Mouse (Mus musculus) neural tube, embryonic 11.5 days (tissue): ENCODE measurements around the gene Rnasek. TPM values are rescaled to one million over a fixed set of nuclear protein-coding genes. Genes with fewer than 3 reads are reported as not detected.
A peak's percentile ranks its signal among the peaks of the same experiment; 100 is the strongest.

Source experiments
- ATAC-seq: fragments of 200-750 bp; cut with Nextera tagmentation; 2 replicates; pipeline ENCODE4 v1.8.0; 2017; ENCODE audit warnings: moderate number of reproducible peaks, mild to moderate bottlenecking, moderate TSS enrichment, moderate library complexity; ENCODE audit not compliant: insufficient read depth, low FRiP score, low TSS enrichment
- DNase-seq: peaks from one replicate; pipeline ENCODE4 v3.0.0-alpha.2; 2015; ENCODE audit warnings: low spot score
- H3K27ac ChIP-seq: fragments of 300-500 bp; sonication (generic); 2 replicates; pipeline ENCODE4 v1.5.1; 2014; ENCODE audit warnings: low read depth, mild to moderate bottlenecking, low read length
- H3K27me3 ChIP-seq: fragments of 300-500 bp; sonication (generic); 2 replicates; pipeline ENCODE4 v1.6.1; 2014; ENCODE audit warnings: mild to moderate bottlenecking, low read length, mixed read lengths; ENCODE audit not compliant: control insufficient read depth, insufficient read depth
- H3K36me3 ChIP-seq: fragments of 300-500 bp; sonication (generic); 2 replicates; pipeline ENCODE4 v1.6.1; 2014; ENCODE audit warnings: mild to moderate bottlenecking, low read length, moderate library complexity, mixed read lengths; ENCODE audit not compliant: control insufficient read depth, insufficient read depth
- H3K4me1 ChIP-seq: fragments of 300-500 bp; sonication (generic); 2 replicates; pipeline ENCODE4 v1.6.1; 2014; ENCODE audit warnings: low read length, mixed read lengths; ENCODE audit not compliant: control insufficient read depth, insufficient read depth
- H3K4me2 ChIP-seq: fragments of 300-500 bp; sonication (generic); 2 replicates; pipeline ENCODE4 v1.6.1; 2014; ENCODE audit warnings: low read depth, mild to moderate bottlenecking, moderate library complexity
- H3K4me3 ChIP-seq: fragments of 300-500 bp; sonication (generic); 2 replicates; pipeline ENCODE4 v1.5.1; 2014; ENCODE audit warnings: low read depth, low read length
- H3K9ac ChIP-seq: fragments of 300-500 bp; sonication (generic); 2 replicates; pipeline ENCODE4 v1.6.1; 2014; ENCODE audit warnings: mild to moderate bottlenecking, low read length
- H3K9me3 ChIP-seq: fragments of 300-500 bp; sonication (generic); 2 replicates; pipeline ENCODE4 v1.6.1; 2016; ENCODE audit warnings: low read length; ENCODE audit not compliant: control insufficient read depth
- WGBS: fragments of 180-500 bp; shearing (Covaris S2); extraction: QIAGEN DNeasy Blood & Tissue Kit; methylation state at CpG from one replicate; pipeline ENCODE4 v1.1.7; 2014; 5-methylcytosine and 5-hydroxymethylcytosine counted together
- polyA plus RNA-seq: library from polyadenylated mRNA; unstranded; fragments of >200 nt; fragmentation: Nextera tagmentation; extraction: Ambion mirVana; gene quantifications from 2 replicates; pipeline ENCODE4 v1.2.1, GENCODE M21; 2014

The Rnasek gene
- polyA plus RNA-seq, 1 experiment from 2014 or later, result 160 TPM

DNA sequence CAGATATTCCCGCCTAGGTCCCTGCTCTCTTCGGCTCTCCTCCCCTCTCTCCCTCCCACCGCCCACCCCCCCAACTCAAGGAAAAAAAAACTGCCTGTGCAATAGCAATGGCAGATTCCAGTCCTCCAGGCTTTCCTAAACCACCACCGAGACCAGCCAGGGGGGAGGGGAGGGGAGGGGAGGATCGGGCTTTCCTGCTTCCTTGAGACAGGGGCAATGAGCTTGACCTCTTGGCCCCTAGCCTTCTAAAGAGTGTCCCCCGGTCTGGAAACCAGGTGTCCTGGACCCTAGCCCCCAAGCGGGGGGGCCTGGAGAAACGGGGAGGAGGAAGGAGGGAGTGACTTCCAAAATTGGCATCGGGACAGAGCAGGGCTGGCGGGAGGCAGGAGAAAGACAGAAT, 7.1 kb downstream of the Rnasek start:
- peak overlapping the region; percentile 40 for H3K4me2 ChIP-seq
- ATAC-seq, result no peak
- H3K4me1 ChIP-seq, result peaks cover 7% of the 10 kb centered on the region
- H3K9ac ChIP-seq, result peak overlapping the region; percentile 47
- DNase-seq, result peak; percentile 64
- peaks cover 27% of the 10 kb centered on the region for H3K27me3 ChIP-seq
- H3K9me3 ChIP-seq, result no peaks in the 10 kb centered on the region
- peak overlapping the region; percentile 24; the same call in 1 of the 2 replicates for H3K4me3 ChIP-seq
- no peak overlapping the region for H3K27ac ChIP-seq
- 4% methylated on average over 10 of the region's 10 CpGs for WGBS
- H3K36me3 ChIP-seq, result 0 out of 2 replicates have a peak, but pooled peaks cover 4% of the 10 kb centered on the region

DNA sequence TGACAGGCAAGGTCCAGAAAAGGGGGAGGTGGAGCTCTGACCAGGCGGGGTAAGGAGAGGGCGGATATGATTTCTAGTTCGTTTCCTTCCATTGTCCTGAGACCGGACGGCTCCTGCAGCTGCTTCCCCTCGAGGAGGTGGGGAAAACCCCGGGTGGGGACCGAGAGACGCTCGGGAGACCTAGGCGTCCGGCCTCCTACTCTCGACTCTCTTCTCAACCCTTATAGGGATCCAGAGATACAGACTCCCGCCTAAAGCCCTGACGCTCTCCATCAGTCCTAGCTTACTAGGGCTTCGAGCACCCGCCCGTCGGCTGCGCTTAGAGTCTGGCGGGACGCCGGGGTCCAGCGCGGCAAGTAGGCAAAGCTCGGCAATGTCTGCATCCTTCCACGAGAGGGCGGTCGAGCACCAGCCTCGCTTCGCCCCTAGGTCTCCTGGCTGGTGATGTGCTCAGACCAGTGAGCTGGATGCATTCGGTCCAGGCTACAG, 9.4 kb downstream of the Rnasek start:
- Histone ChIP-seq H3K9ac (no peak overlapping the region; the same call in 1 of the 2 replicates), H3K9me3 (no peaks in the 10 kb centered on the region), H3K27me3 (peaks cover 50% of the 10 kb centered on the region), H3K4me1 (peaks cover 5% of the 10 kb centered on the region; the same call in 1 of the 2 replicates), H3K36me3 (0 out of 2 replicates have a peak, but pooled peaks cover 2% of the 10 kb centered on the region), H3K4me3 (peak overlapping the region; percentile 21), H3K4me2 (peak overlapping the region; percentile 26; the same call in 1 of the 2 replicates), H3K27ac (no peak overlapping the region)
- ATAC-seq, result peak; percentile 56
- 1% methylated on average over 30 of the region's 32 CpGs for WGBS
- DNase-seq, result peak; percentile 90

DNA sequence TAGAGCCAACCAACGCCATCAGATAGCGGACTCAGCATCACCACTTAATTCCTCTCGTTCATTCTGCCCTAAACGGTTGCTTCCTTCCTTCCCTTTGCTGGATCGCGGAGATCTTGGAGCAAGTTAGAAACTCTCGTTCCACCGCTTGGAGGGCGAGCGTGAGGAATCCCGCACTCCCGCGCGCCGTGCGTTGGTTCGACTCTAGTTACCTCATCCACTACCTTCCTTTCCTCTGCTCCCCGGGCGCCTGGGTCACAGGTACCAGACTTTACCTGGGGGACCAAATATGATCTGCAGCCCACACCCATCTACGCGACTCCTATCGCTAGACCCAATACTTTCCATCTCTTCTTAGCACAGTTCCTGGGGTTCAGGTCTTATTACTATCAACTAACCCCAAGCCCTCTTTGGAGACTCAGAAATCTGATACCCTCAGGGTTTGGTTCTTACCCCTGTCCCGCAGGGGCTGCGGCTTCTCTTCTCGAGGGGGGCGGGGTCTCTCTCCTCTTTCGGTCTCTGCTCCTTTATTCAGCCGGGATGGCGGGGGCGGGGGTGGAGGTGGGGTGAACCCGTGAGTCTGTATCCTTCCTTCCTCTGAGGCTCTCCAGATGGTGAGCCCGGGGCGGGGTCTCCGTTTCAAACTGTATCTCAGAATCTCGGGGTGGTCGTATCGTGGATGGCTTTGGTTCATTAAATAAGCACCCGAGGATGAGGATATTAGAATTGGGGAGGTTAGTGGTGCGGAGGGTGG, 10.2 kb downstream of the Rnasek start, which contains the start of gene Bcl6b:
Gene Bcl6b, minus strand, starts transcription at position 539 of the 751 bp plus-strand sequence.
- Histone ChIP-seq H3K27ac (no peak within 1 kb of the TSS), H3K4me1 (peaks cover 5% of the 10 kb centered on the region; the same call in 1 of the 2 replicates), H3K9ac (peak within 1 kb of the TSS; percentile 5; the same call in 1 of the 2 replicates), H3K4me2 (peak within 1 kb of the TSS; percentile 39), H3K9me3 (no peaks in the 10 kb centered on the region), H3K36me3 (no peaks in the 10 kb centered on the region), H3K4me3 (peak within 1 kb of the TSS; percentile 21), H3K27me3 (peaks cover 55% of the 10 kb centered on the region)
- ATAC-seq, result no peak
- peak; percentile 42 for DNase-seq
- 3% methylated on average over 39 of the region's 39 CpGs for WGBS

DNA sequence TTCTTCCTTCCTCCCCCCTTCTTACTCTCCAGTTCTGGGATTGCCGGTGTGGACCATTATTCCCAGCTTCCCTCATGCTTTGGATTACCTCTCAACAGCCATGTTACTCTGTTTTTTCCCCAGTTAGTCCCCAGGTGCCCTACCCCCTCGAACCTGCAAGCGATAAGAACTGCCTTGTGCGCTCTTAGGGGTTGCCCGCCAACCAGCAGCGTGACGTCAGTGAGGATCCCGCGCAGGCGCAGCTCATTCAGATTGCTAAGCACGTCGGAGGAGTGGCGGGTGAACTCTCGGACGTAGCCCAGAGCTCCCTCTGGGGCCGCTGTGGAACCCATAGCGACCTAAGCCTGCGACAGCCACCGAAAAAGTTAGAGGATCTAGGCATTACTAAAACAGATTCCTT, 10.8 kb downstream of the Rnasek start:
- Histone ChIP-seq H3K9ac (no peak overlapping the region), H3K27ac (no peak overlapping the region), H3K36me3 (no peaks in the 10 kb centered on the region), H3K4me3 (peak overlapping the region; percentile 21), H3K27me3 (peaks cover 55% of the 10 kb centered on the region), H3K4me2 (peak overlapping the region; percentile 39), H3K9me3 (no peaks in the 10 kb centered on the region), H3K4me1 (peaks cover 5% of the 10 kb centered on the region; the same call in 1 of the 2 replicates)
- no peak for ATAC-seq
- DNase-seq, result peak; percentile 89
- WGBS, result under 1% methylated on average over 19 of the region's 19 CpGs

DNA sequence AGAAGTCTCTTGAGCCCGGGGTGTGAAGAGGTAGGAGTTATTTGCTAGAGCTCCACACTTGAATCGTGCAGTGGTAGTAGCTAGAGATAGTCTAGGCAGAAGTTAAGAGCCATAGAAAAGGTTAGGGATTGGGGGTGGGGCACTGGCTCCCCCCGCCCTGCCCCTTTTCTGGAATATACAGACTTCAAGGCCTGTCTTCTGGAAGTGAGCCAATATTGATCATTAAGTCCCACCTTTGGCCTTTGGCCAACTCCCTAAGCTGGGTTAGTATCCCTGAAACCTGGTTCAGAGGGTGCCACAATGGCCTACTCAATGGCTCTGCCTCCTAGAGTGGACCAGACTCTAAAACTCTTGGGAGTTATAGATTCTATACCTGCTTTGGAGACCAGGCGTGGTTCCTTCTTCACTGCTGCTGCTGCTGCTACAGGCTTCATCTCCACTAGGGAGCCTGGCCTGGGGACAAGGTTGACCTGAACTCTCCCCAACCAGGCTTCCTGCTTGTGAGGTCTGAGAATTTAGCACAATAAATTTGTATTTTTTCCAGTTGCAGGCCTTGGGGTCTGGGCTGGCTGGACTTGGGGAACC, 11.9 kb downstream of the Rnasek start:
- Histone ChIP-seq H3K4me1 (peaks cover 5% of the 10 kb centered on the region; the same call in 1 of the 2 replicates), H3K4me3 (no peak overlapping the region), H3K36me3 (no peaks in the 10 kb centered on the region), H3K4me2 (peak overlapping the region; percentile 39), H3K27ac (no peak overlapping the region), H3K9ac (no peak overlapping the region), H3K27me3 (peaks cover 55% of the 10 kb centered on the region), H3K9me3 (no peaks in the 10 kb centered on the region)
- WGBS, result 85% methylated on average over 4 of the region's 4 CpGs
- ATAC-seq, result no peak
- no peak for DNase-seq

DNA sequence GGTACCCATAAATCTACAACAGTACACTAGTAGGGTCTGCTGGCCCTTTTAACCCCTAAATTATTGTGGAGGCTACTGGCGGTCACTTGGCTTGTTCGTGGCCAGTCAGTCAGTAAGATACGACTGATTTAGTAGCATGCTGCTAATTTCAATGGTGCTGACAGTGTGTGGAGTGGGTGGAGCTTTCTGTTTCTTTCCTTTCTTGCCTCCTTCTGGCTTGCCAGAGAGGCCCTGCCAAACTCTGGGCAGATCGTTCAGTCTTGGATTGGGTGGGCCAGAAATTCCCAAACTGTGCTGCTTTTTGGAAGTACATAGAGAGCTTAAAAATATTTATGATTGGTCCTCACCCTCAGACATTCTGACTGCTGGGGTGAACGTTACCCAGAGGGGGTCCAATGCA, 12.5 kb downstream of the Rnasek start:
- peak overlapping the region; percentile 20 for H3K4me2 ChIP-seq
- H3K36me3 ChIP-seq, result no peaks in the 10 kb centered on the region
- H3K27ac ChIP-seq, result no peak overlapping the region
- H3K27me3 ChIP-seq, result peaks cover 55% of the 10 kb centered on the region
- no peaks in the 10 kb centered on the region for H3K9me3 ChIP-seq
- ATAC-seq, result no peak
- WGBS, result 35% methylated on average over 5 of the region's 5 CpGs
- peak overlapping the region; percentile 15; the same call in 1 of the 2 replicates for H3K4me3 ChIP-seq
- peaks cover 5% of the 10 kb centered on the region; the same call in 1 of the 2 replicates for H3K4me1 ChIP-seq
- DNase-seq, result no peak
- H3K9ac ChIP-seq, result no peak overlapping the region

DNA sequence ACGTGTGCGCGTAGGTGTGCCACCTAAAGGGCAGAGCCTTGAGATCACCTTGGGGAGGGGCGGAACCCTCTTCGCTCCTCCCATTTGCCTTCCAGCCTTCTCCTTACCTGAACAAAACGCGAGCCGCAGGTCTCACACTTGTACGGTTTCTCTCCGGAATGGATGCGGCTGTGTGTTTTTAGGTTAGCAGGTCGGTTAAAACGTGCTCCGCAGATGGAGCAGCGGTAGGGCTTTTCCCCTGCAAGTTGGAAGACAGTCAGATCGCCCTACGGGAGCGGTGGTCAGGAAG, 13.1 kb downstream of the Rnasek start:
- H3K4me1 ChIP-seq, result peaks cover 9% of the 10 kb centered on the region; the same call in 1 of the 2 replicates
- peak overlapping the region; percentile 20 for H3K4me2 ChIP-seq
- no peak for DNase-seq
- H3K27me3 ChIP-seq, result peaks cover 55% of the 10 kb centered on the region
- no peak overlapping the region for H3K27ac ChIP-seq
- no peaks in the 10 kb centered on the region for H3K9me3 ChIP-seq
- H3K36me3 ChIP-seq, result no peaks in the 10 kb centered on the region
- 6% methylated on average over 18 of the region's 18 CpGs for WGBS
- H3K4me3 ChIP-seq, result peak overlapping the region; percentile 15; the same call in 1 of the 2 replicates
- H3K9ac ChIP-seq, result no peak overlapping the region
- no peak for ATAC-seq

DNA sequence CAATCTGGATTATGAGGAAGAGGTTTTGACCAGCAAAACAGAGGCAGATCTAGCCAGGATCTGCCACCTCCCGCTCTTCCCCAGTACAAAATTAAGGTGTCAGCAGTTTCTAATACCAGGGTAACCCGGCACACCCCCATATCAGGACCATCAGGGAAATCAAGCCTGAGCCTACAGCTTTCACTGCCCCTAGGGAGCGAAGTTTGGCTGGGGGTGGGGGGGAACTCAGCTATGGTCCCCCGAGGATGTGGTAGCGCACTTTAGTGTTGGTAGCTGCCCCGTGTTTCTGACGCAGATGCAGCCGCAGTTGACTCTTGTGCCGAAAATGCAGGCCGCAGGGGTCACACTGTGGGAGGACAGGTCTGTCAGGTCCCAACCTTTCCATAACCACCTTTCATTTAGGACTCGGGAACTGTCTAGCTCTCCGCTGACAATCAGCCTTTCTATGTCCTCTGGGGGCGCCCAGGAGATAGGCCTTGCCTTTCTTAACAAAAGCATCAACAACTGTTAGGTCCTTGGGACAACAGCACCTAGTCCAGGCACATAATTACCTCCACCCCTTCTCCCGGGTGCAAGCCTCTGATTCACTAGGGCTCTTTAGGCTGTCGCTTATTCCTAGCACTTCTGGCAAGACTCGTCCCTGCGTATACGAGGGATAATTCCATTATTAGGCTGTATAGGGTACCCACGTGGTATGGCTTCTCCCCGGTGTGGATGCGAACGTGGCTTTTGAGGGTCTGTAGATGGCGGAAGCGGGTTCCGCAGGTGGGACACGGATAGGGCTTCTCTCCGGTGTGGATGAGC, 13.6 kb downstream of the Rnasek start:
- no peak overlapping the region for H3K9ac ChIP-seq
- no peak for ATAC-seq
- H3K4me1 ChIP-seq, result peaks cover 9% of the 10 kb centered on the region; the same call in 1 of the 2 replicates

More for the DNA sequence above, 13.6 kb downstream of the Rnasek start:
- WGBS, result 19% methylated on average over 27 of the region's 27 CpGs
- no peak for DNase-seq
- peaks cover 55% of the 10 kb centered on the region for H3K27me3 ChIP-seq
- H3K36me3 ChIP-seq, result no peaks in the 10 kb centered on the region
- H3K9me3 ChIP-seq, result no peaks in the 10 kb centered on the region
- peak overlapping the region; percentile 20 for H3K4me2 ChIP-seq
- no peak overlapping the region for H3K27ac ChIP-seq
- peak overlapping the region; percentile 15; the same call in 1 of the 2 replicates for H3K4me3 ChIP-seq
